Mouse (Mus musculus) adrenal gland, postnatal 10 days (tissue): Measurements from ENCODE around the gene Sirpb1c. TPM values are rescaled to one million over a fixed set of nuclear protein-coding genes. Genes with fewer than 3 reads are reported as not detected.
"Not testable (repeated sequence)": the region's sequence is repeated elsewhere in the genome, so short reads cannot be mapped to it uniquely, and the experiment has no call there.

ENCODE experiments used
- DNase-seq: peaks from one replicate; pipeline ENCODE4 v3.0.0; 2021; ENCODE audit warnings: mixed read lengths
- long read RNA-seq, 2 experiments: library from polyadenylated mRNA; stranded (forward); transcript quantifications; one replicate each; pipeline ENCODE4 v2.0.0; 2021
- total RNA-seq, 2 experiments: library from RNA; stranded (reverse); gene quantifications; 2 replicates each; pipeline ENCODE4 v1.2.3; 2021

Sirpb1c gene
- under 1 TPM; 0.30 to 0.39 TPM for total RNA-seq
- long read RNA-seq, experiment 1, result 0 reads
- long read RNA-seq, experiment 2, result 0 reads

DNA sequence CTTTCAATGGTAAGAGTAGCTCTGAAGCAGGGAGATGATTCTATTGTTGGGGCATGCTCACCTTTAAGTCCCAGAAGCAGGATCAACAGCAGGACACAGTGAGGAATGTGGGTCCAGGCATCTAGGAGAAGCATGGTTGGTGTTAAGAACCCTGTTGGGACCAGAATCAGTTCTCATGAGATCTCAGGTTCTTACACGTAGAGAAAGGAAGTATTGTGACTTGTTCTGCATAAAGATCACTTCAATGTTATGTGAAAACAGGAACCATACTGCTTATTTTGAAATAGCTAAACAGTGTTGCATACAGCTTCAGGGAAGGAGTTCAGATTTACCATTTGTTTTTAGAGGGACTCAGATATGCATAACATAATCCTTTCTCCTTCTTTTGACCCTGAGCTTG, at the start of gene Sirpb1c:
TSS of gene Sirpb1c (minus strand) at position 249 of the 400 bp plus-strand sequence.
- not testable (repeated sequence) for DNase-seq

- no peak for DNase-seq
Observed at GRCm38 (mm10) chr3:15886380-15886779, 38.1 kb upstream of the Sirpb1c start.

GRCm38 (mm10) chr3:15855773-15856172, 7.4 kb upstream of the Sirpb1c start:
- not testable (repeated sequence) for DNase-seq

- no peak for DNase-seq
Observed at GRCm38 (mm10) chr3:15849922-15850321, 1.6 kb upstream of the Sirpb1c start.

DNA sequence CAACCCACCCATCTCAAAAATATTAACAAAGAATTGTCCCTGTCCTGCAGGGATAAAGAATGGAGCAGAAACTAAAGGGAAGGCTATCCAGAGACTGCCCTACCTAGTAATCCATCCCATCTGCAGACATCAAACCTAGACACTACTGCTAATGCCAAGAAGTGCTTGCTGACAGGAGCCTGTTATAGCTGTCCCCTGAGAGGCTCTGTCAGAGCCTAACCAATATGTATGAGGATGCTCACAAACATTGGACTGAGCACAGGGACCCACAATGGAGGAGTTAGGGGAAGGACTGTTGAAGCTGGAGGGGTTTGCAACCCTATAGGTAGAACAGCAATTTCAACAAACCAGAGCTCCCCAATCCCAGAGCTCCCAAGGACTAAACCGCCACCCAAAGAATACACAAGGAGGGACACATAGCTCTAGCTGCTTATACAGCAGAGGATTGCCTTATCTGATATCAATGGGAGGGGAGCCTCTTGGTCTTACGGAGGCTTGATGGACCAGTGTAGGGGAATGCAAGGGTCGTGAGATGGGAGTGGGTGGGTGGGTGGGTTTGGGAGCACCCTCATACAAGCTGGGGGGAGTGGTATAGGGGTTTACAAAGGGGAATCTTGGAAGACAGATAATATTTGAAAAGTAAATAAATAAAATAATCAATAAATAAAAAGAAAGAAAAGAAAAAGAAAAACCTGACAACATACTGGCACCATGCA, 838 bp downstream of the Sirpb1c start:
- no peak for DNase-seq

DNA sequence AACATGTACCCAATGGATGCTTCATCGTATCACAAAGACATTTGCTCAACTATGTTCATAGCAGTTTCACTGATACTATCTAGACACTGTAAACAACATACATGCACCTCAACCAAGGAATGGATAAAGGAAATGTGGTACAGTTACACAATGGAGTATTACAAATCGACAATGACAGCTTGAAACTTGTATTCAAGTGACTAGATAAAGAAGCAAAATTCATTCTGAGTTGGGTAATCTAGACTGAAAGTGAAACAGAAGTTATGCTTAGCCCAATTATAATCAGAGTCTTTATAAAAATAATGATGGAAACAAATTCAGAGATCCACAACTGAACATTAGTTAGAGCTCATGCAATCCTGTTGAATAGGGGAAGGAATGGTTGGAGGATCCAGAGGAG, 74.7 kb downstream of the Sirpb1c start:
- DNase-seq, result not testable (repeated sequence)

Other genes starting within 250 kb of the Sirpb1c start
- gene Gm5150, start 157.9 kb upstream of the Sirpb1c start, total RNA-seq, result under 1 TPM in 1 of 2 experiments, not detected in 1; 0.42 TPM